Mouse (Mus musculus) megakaryocyte, embryonic 14.5 days (primary cell): ENCODE measurements around the gene Cdr2l.

Experiments used
- FLI1 ChIP-seq: IDR thresholded peaks from 2 replicates; pipeline ENCODE4 v1.6.1; 2012; ENCODE audit warnings: low read length, inconsistent platforms, mixed read lengths
- GATA1 ChIP-seq: IDR thresholded peaks from 3 replicates; pipeline ENCODE4 v1.6.1; 2012; ENCODE audit warnings: mixed read lengths, low read length, inconsistent platforms, borderline replicate concordance

DNA sequence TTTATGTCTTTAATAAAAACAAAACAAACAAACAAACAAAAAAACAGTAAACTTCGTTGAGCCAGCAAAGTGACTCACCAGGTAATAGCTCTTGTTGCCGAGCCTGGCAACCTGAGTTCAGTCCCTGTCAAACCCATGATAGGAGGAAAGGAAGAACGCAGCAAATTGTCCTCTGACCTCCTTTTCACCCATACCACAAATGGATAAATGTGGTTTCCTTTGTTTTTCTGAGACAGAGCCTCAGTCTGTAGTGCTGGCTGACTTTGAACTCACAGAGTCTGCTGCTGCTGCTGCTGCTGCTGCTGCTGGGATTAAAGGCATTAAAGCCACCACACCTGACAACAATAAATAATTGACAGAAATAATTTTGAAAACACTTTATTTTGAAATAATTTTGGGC is 41.4 kb downstream of the Cdr2l start:
- TF ChIP-seq GATA1 (no peak), FLI1 (no peak)
